In genomic region chr8:46294181-46294892, GRCm38 (mm10) we compare ENCODE assay signal across 11 mouse cellular contexts. TPM values are rescaled to one million over a fixed set of nuclear protein-coding genes. Genes with fewer than 3 reads are reported as not detected.
DNase-seq lines count a peak whose midpoint lies in the region; ATAC-seq lines count a peak whose summit lies in the region.
"Had no signal": no experiment of that assay in that cellular context is flagged by ENCODE, and none has a peak within 500 bp of the region (broad histone marks: within the 10 kb centered on the region; RNA-seq: fewer than 3 reads in every experiment).

Gene Helt, minus strand, starts transcription at chr8:46294671.

- no peak within 1 kb of the TSS for H3K27ac ChIP-seq in lung, embryonic 15.5 days
- no peak within 1 kb of the TSS for H3K27ac ChIP-seq in forebrain, embryonic 12.5 days
- no peak within 1 kb of the TSS for H3K27ac ChIP-seq in hindbrain, embryonic 16.5 days (ENCODE audit: low read depth, low read length)
- H3K27ac ChIP-seq in neural tube, embryonic 13.5 days (replicated peaks) = no peak within 1 kb of the TSS
- H3K27ac ChIP-seq: stomach, embryonic 15.5 days had no signal

- under 1% methylated on average over 50 of the region's 50 CpGs for WGBS in lung, embryonic 15.5 days
- under 1% methylated on average over 50 of the region's 50 CpGs for WGBS in forebrain, embryonic 12.5 days
- WGBS in hindbrain, embryonic 16.5 days = under 1% methylated on average over 49 of the region's 50 CpGs
- under 1% methylated on average over 50 of the region's 50 CpGs for WGBS in neural tube, embryonic 13.5 days

- no peak for DNase-seq in lung, adult 18-20 months
- no peak for DNase-seq in spleen, postnatal 4 days (ENCODE audit: low spot score in 2 of 2)
- no peak for DNase-seq in frontal cortex, postnatal 10 days (ENCODE audit: low spot score in 2 of 2)
- DNase-seq in urinary bladder, postnatal 36 days (ENCODE audit: low spot score in 2 of 2) = no peak
- DNase-seq: cerebellum, adult 11-12 months had no signal

- no peaks in the 10 kb centered on the region for H3K36me3 ChIP-seq in lung, embryonic 15.5 days
- no peaks in the 10 kb centered on the region for H3K36me3 ChIP-seq in forebrain, embryonic 12.5 days (replicated peaks)
- no peaks in the 10 kb centered on the region for H3K36me3 ChIP-seq in hindbrain, embryonic 16.5 days (ENCODE audit: control insufficient read depth, insufficient read depth, low read length)
- H3K36me3 ChIP-seq in neural tube, embryonic 13.5 days = no peaks in the 10 kb centered on the region
- H3K36me3 ChIP-seq: stomach, embryonic 15.5 days had no signal

- H3K27me3 ChIP-seq in lung, embryonic 15.5 days = peaks cover 92% of the 10 kb centered on the region
- peaks cover 92% of the 10 kb centered on the region for H3K27me3 ChIP-seq in forebrain, embryonic 12.5 days
- H3K27me3 ChIP-seq in hindbrain, embryonic 16.5 days (replicated peaks; ENCODE audit: control insufficient read depth, insufficient read depth, low read length) = peaks cover 79% of the 10 kb centered on the region
- peaks cover 99% of the 10 kb centered on the region for H3K27me3 ChIP-seq in neural tube, embryonic 13.5 days

- no peak within 1 kb of the TSS; the same call in 1 of the 2 replicates for H3K4me3 ChIP-seq in lung, embryonic 15.5 days
- H3K4me3 ChIP-seq in forebrain, embryonic 12.5 days (replicated peaks) = peak within 1 kb of the TSS; percentile 34
- peak within 1 kb of the TSS; percentile 22; the same call in 1 of the 2 replicates for H3K4me3 ChIP-seq in hindbrain, embryonic 16.5 days (ENCODE audit: low read length)
- H3K4me3 ChIP-seq in neural tube, embryonic 13.5 days = no peak within 1 kb of the TSS
- H3K4me3 ChIP-seq: stomach, embryonic 15.5 days had no signal

- no peak within 1 kb of the TSS for H3K9ac ChIP-seq in lung, embryonic 15.5 days
- no peak within 1 kb of the TSS for H3K9ac ChIP-seq in forebrain, embryonic 12.5 days
- no peak within 1 kb of the TSS for H3K9ac ChIP-seq in hindbrain, embryonic 16.5 days (ENCODE audit: low read depth, low read length)
- H3K9ac ChIP-seq in neural tube, embryonic 13.5 days = no peak within 1 kb of the TSS
- H3K9ac ChIP-seq: stomach, embryonic 15.5 days had no signal

- no peak for ATAC-seq in lung, embryonic 15.5 days (ENCODE audit: borderline replicate concordance, extremely low read depth, low FRiP score, low TSS enrichment)
- ATAC-seq in forebrain, embryonic 12.5 days (ENCODE audit: low FRiP score) = peak; percentile 69
- ATAC-seq in hindbrain, embryonic 16.5 days = no peak
- no peak for ATAC-seq in neural tube, embryonic 13.5 days (ENCODE audit: low read depth)

- H3K4me1 ChIP-seq in lung, embryonic 15.5 days = peaks cover 13% of the 10 kb centered on the region; the same call in 1 of the 2 replicates
- peaks cover 60% of the 10 kb centered on the region for H3K4me1 ChIP-seq in forebrain, embryonic 12.5 days
- peaks cover 4% of the 10 kb centered on the region; the same call in 1 of the 2 replicates for H3K4me1 ChIP-seq in hindbrain, embryonic 16.5 days (ENCODE audit: control insufficient read depth, insufficient read depth, low read depth, low read length)
- peaks cover 32% of the 10 kb centered on the region for H3K4me1 ChIP-seq in neural tube, embryonic 13.5 days (replicated peaks)

- H3K4me2 ChIP-seq in lung, embryonic 15.5 days = peak within 1 kb of the TSS; percentile 20; the same call in 1 of the 2 replicates
- H3K4me2 ChIP-seq in forebrain, embryonic 12.5 days = peak within 1 kb of the TSS; percentile 58
- H3K4me2 ChIP-seq in hindbrain, embryonic 16.5 days (ENCODE audit: low read length) = peak within 1 kb of the TSS; percentile 45
- H3K4me2 ChIP-seq in neural tube, embryonic 13.5 days = peak within 1 kb of the TSS; percentile 38
- H3K4me2 ChIP-seq: stomach, embryonic 15.5 days had no signal

- no peaks in the 10 kb centered on the region for H3K9me3 ChIP-seq in lung, embryonic 15.5 days
- no peaks in the 10 kb centered on the region for H3K9me3 ChIP-seq in forebrain, embryonic 12.5 days
- no peaks in the 10 kb centered on the region for H3K9me3 ChIP-seq in hindbrain, embryonic 16.5 days (ENCODE audit: control insufficient read depth, low read length)
- H3K9me3 ChIP-seq in neural tube, embryonic 13.5 days = no peaks in the 10 kb centered on the region
- H3K9me3 ChIP-seq: stomach, embryonic 15.5 days had no signal

RNA-seq across cellular contexts. Expression of gene Helt, which starts in this region (rescaled TPM):
- polyA plus RNA-seq in lung, embryonic 15.5 days (2015; fragmentation: Nextera tagmentation; extraction: Ambion mirVana) = not detected in 2 replicates
- polyA plus RNA-seq in forebrain, embryonic 12.5 days (2016; fragmentation: Nextera tagmentation; extraction: Ambion mirVana) = 11.1 and 13.0 TPM in 2 replicates
- 1.0 TPM in 1 of 2 replicates, not detected in the other for polyA plus RNA-seq in hindbrain, embryonic 16.5 days (2015; fragmentation: Nextera tagmentation; extraction: Ambion mirVana)
- 0.36 and 0.58 TPM in 2 replicates for polyA plus RNA-seq in neural tube, embryonic 13.5 days (2015; fragmentation: Nextera tagmentation; extraction: Ambion mirVana)
- polyA plus RNA-seq: liver, adult 2 months had no signal

Comparison
In these comparisons a context has a peak if more than half of its experiments do, and no peak if none do; other contexts are left out.
1. H3K4me3 ChIP-seq: peak in forebrain, embryonic 12.5 days (single experiment) and hindbrain, embryonic 16.5 days (single experiment); none in lung, embryonic 15.5 days (single experiment) and neural tube, embryonic 13.5 days (single experiment).
2. Peak in every context shown above with its lines, with median percentiles within 50 percentile points of each other: H3K4me2 ChIP-seq.